Mouse (Mus musculus) liver, embryonic 14.5 days (tissue): ENCODE measurements around the gene Krtap12-1.

Experiments used
- CTCF ChIP-seq: IDR thresholded peaks from 2 replicates; pipeline ENCODE4 v1.5.1; 2016; ENCODE audit warnings: antibody characterized with exemption, low read depth, control low read depth
- EP300 ChIP-seq: IDR thresholded peaks from 2 replicates; pipeline ENCODE4 v1.6.1; 2016; ENCODE audit warnings: antibody characterized with exemption, low read depth

DNA sequence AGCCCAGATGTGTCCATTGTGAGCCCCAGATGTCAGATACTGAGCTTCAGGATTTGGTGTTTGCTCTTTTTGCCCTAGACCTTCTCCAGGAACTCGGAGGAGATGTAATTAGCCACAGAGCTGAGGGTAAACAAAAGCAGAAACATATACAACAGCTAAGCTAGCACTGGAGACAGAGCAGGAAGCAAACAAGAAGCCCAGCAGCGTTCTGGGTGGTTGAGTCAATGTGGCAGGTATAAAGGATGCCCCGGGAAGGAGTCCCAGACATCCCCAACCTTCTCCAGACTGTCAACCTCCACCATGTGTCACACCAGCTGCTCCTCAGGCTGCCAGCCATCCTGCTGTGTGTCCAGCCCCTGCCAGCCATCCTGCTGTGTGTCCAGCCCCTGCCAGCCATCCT is 5.8 kb downstream of the Krtap12-1 start, which contains the start of gene Gm10100:
- TF ChIP-seq CTCF (no peak), EP300 (no peak)
